Mouse (Mus musculus): ENCODE results near the gene Phc1.

DNA sequence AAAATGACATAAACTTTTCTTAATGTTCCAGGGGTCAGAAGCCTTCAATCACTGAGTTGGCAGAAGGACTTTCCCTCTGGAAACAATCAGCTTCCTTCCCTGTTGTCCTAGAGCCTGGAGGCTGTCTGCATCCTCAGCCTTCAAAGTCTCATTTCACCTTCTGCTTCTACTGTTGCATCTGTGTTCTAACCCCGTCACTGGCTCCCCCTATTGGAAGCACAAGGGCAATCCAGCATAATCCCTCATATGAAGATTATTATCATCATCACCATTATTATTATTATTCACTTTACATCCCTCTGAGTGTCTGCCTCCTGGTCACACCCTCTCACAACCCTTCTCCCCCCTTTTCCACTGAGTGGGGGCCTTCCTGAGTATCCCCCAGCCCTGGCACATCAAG lies 52.1 kb downstream of the Phc1 start:
- TF ChIP-seq CTCF (IDR thresholded peaks at IDR 0.05; ENCODE audit: insufficient read depth, low read length) (no peak), POLR2A (IDR thresholded peaks at IDR 0.05; ENCODE audit: borderline replicate concordance, extremely low read depth, low read depth, low read length) (no peak)

Measured in lung, adult 2 months (tissue).